ENCODE assay signal across 17 mouse cellular contexts in the genomic region with DNA sequence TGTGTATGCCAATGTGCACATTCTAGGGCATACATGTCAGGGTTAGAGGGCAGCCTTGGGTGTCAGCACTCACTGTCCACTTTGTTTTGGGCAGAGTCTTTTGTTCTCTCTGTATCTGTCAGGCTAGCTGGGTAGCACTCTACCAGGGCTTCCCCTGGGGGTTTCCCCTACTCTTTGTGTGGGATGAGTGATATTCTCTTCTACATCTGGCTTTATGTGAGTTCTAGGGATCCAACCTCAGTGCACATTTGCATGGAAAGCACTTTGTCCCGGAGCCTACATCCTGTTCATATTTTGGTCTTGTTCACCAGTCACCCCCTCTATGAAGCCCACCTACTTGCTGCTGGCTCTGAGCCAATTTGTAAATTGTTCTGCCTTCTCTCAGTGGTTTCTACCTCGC. TPM values are rescaled to one million over a fixed set of nuclear protein-coding genes. Genes with fewer than 3 reads are reported as not detected.
DNase-seq lines count a peak whose midpoint lies in the region; ATAC-seq lines count a peak whose summit lies in the region.
"Had no signal": no experiment of that assay in that cellular context is flagged by ENCODE, and none has a peak within 500 bp of the region (broad histone marks: within the 10 kb centered on the region; RNA-seq: fewer than 3 reads in every experiment).

No protein-coding gene starts in this region.

- no peaks in the 10 kb centered on the region for H3K9me3 ChIP-seq in liver, embryonic 11.5 days (ENCODE audit: control insufficient read depth, low read length)
- no peaks in the 10 kb centered on the region for H3K9me3 ChIP-seq in liver, embryonic 12.5 days (replicated peaks)
- H3K9me3 ChIP-seq: forebrain, embryonic 12.5 days; heart, embryonic 15.5 days had no signal

- H3K4me3 ChIP-seq in liver, embryonic 11.5 days (ENCODE audit: low read depth, low read length): no peak overlapping the region
- H3K4me3 ChIP-seq in liver, embryonic 12.5 days: no peak overlapping the region
- H3K4me3 ChIP-seq: forebrain, embryonic 12.5 days; heart, embryonic 15.5 days had no signal

- H3K4me1 ChIP-seq in liver, embryonic 11.5 days (replicated peaks; ENCODE audit: control insufficient read depth, insufficient read depth, low read length): peaks cover 20% of the 10 kb centered on the region
- peaks cover 44% of the 10 kb centered on the region for H3K4me1 ChIP-seq in liver, embryonic 12.5 days

- no peak overlapping the region for H3K9ac ChIP-seq in liver, embryonic 11.5 days (ENCODE audit: low read depth, low read length)
- H3K9ac ChIP-seq in liver, embryonic 12.5 days: no peak overlapping the region
- H3K9ac ChIP-seq: forebrain, embryonic 12.5 days; heart, embryonic 15.5 days had no signal

- no peaks in the 10 kb centered on the region for H3K27me3 ChIP-seq in liver, embryonic 11.5 days (replicated peaks; ENCODE audit: control insufficient read depth, insufficient read depth, low read length)
- H3K27me3 ChIP-seq in liver, embryonic 12.5 days (replicated peaks): no peaks in the 10 kb centered on the region
- H3K27me3 ChIP-seq: heart, embryonic 15.5 days had no signal

- no peak overlapping the region for H3K4me2 ChIP-seq in liver, embryonic 11.5 days
- H3K4me2 ChIP-seq in liver, embryonic 12.5 days: no peak overlapping the region
- H3K4me2 ChIP-seq: forebrain, embryonic 12.5 days; heart, embryonic 15.5 days had no signal

- ATAC-seq in liver, embryonic 11.5 days (replicated peaks; ENCODE audit: low FRiP score): no peak
- ATAC-seq in liver, embryonic 12.5 days: no peak
- ATAC-seq in activated CD4-positive, CD25-positive, alpha-beta regulatory T cell, adult 4 months: peak; percentile 59
- ATAC-seq in neutrophil, adult 5-6 weeks (ENCODE audit: extremely low read depth, insufficient number of reproducible peaks, low FRiP score, poor library complexity, severe bottlenecking): 0 out of 2 replicates have a peak, but pooled peaks have one; percentile 36
- ATAC-seq: hindbrain, embryonic 16.5 days; midbrain, embryonic 16.5 days had no signal

- peak; percentile 27 for DNase-seq in liver, embryonic 11.5 days (ENCODE audit: low spot score)
- DNase-seq in CD4-positive, CD25-positive, alpha-beta regulatory T cell, adult 2 months (ENCODE audit: low read depth, low spot score): peak; percentile 63
- DNase-seq in ovary, postnatal 10 days (ENCODE audit: low spot score): no peak
- DNase-seq in gastrocnemius, adult 18-20 months (ENCODE audit: low spot score): no peak
- DNase-seq: adrenal gland, postnatal 36 days; cerebellum, adult 18-20 months; cerebellum, postnatal 25 days; kidney, adult 11 months; lung, postnatal 36 days; right cerebral cortex, adult 18-20 months had no signal

- no peaks in the 10 kb centered on the region for H3K36me3 ChIP-seq in liver, embryonic 11.5 days (ENCODE audit: control insufficient read depth, insufficient read depth, low read length)
- no peaks in the 10 kb centered on the region for H3K36me3 ChIP-seq in liver, embryonic 12.5 days
- H3K36me3 ChIP-seq: forebrain, embryonic 12.5 days; heart, embryonic 15.5 days had no signal

- WGBS in liver, embryonic 11.5 days: 80% methylated on average over 2 of the region's 2 CpGs
- 60% methylated on average over 2 of the region's 2 CpGs for WGBS in liver, embryonic 12.5 days (ENCODE audit: insufficient replicate concordance)

- no peak overlapping the region for H3K27ac ChIP-seq in liver, embryonic 11.5 days (ENCODE audit: low read depth, low read length)
- H3K27ac ChIP-seq in liver, embryonic 12.5 days: no peak overlapping the region
- H3K27ac ChIP-seq: forebrain, embryonic 12.5 days; heart, embryonic 15.5 days had no signal

RNA-seq across cellular contexts. Expression of a gene that starts 49.3 kb away (rescaled TPM):
- 55.0 and 55.3 TPM in 2 replicates for polyA plus RNA-seq in liver, embryonic 11.5 days (2014; fragmentation: Nextera tagmentation; extraction: Ambion mirVana)
- 29.3 and 29.5 TPM in 2 replicates for polyA plus RNA-seq in liver, embryonic 12.5 days (2016; fragmentation: Nextera tagmentation; extraction: Ambion mirVana)
- 10 to 100 TPM; 18.9 to 24.7 TPM for polyA plus RNA-seq in activated CD4-positive, CD25-positive, alpha-beta regulatory T cell, adult 4 months (2017; shearing (Covaris generic))
- 10.8 and 18.7 TPM in 2 replicates for total RNA-seq in neutrophil, adult 5-6 weeks (2017)
- total RNA-seq in gastrocnemius, adult 18-20 months (2021): under 1 TPM; 0.09 to 0.27 TPM

Comparison
In these comparisons a context has a peak if more than half of its experiments do, and no peak if none do; other contexts are left out.
1. ATAC-seq: peak in activated CD4-positive, CD25-positive, alpha-beta regulatory T cell, adult 4 months (single experiment) and neutrophil, adult 5-6 weeks (single experiment); none in liver, embryonic 11.5 days (single experiment) and liver, embryonic 12.5 days (single experiment).
2. DNase-seq: peak in liver, embryonic 11.5 days (single experiment) and CD4-positive, CD25-positive, alpha-beta regulatory T cell, adult 2 months (single experiment); none in ovary, postnatal 10 days (single experiment) and gastrocnemius, adult 18-20 months (single experiment).